Mouse (Mus musculus) liver, embryonic 14.5 days (tissue): Measurements from ENCODE around the gene Kctd11.

Experiments used
- CTCF ChIP-seq: IDR thresholded peaks from 2 replicates; pipeline ENCODE4 v1.5.1; 2016; ENCODE audit warnings: antibody characterized with exemption, low read depth, control low read depth
- EP300 ChIP-seq: IDR thresholded peaks from 2 replicates; pipeline ENCODE4 v1.6.1; 2016; ENCODE audit warnings: antibody characterized with exemption, low read depth

DNA sequence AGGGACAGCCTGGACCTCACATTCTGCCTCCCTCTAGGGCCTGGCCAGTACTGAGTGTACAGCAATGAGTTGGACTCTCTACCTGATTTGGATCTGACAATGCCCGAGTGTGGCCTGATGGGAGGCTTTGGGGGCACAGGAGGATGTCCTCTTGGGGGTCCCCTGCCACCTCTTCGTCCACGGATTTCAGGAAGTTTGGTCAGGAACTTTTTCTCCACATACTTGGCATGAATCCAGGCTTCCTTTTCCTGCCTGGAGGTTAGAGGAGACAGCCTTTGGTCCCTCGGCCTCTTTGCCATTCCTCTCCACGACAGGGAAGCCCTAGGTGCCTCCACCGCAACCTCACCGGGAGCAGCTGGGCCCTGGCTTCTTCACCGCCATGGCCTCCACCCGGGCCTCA lies 3.0 kb upstream of the Kctd11 start:
- no peak for TF ChIP-seq CTCF
- TF ChIP-seq EP300 = no peak
